Mouse (Mus musculus): ENCODE measurements around the gene P4ha3. TPM values are rescaled to one million over a fixed set of nuclear protein-coding genes. Genes with fewer than 3 reads are reported as not detected.
A peak's percentile ranks its signal among the peaks of the same experiment; 100 is the strongest.

P4ha3 gene
- total and polyA plus RNA-seq, 2 experiments: 0.10 TPM; not detected in 1

DNA sequence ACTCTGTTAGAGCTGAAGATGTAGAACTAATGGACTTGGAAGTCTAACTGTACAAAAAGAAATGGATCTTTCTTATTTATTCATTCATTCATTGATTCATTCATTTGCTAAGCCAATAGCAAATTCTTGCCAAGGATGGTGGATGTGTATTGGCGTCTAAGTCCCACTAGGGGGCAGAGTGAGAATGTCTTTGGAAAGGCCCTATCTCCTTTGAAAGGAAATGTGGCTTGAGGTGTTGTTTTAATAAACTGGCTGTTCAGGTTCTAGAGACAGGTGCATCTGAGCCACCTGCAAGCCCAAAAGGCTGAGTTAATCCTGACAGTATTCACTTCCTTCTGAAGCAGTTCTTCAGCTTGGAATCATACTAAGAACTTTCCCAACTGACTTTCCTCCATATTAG is 5.5 kb upstream of the P4ha3 start:
- no peak overlapping the region for H3K27ac ChIP-seq (replicated peaks; ENCODE audit: insufficient read depth, low read depth, low read length)
- TF ChIP-seq CTCF (IDR thresholded peaks at IDR 0.05; ENCODE audit: low read depth, low read length) (peak; percentile 28), POLR2A (IDR thresholded peaks at IDR 0.05; ENCODE audit: extremely low read depth, insufficient read depth, low read length) (no peak)
- no peak overlapping the region for H3K9ac ChIP-seq (ENCODE audit: low read depth, low read length)
- H3K79me2 ChIP-seq (ENCODE audit: control insufficient read depth, insufficient read depth, low read length): no peaks in the 10 kb centered on the region
- no peaks in the 10 kb centered on the region for H3K36me3 ChIP-seq (ENCODE audit: control insufficient read depth, insufficient read depth, low read length)
- no peaks in the 10 kb centered on the region for H3K27me3 ChIP-seq (ENCODE audit: control insufficient read depth, insufficient read depth, low read length)
- WGBS: 2% methylated on average over 1 of the region's 1 CpGs
- DNase-seq (ENCODE audit: extremely low read depth, low read depth, low spot score): peak; percentile 56
- H3K4me3 ChIP-seq (ENCODE audit: insufficient read depth, low read depth, low read length): no peak overlapping the region
- H3K4me1 ChIP-seq (ENCODE audit: control insufficient read depth, insufficient read depth, low read length): no peaks in the 10 kb centered on the region

DNA sequence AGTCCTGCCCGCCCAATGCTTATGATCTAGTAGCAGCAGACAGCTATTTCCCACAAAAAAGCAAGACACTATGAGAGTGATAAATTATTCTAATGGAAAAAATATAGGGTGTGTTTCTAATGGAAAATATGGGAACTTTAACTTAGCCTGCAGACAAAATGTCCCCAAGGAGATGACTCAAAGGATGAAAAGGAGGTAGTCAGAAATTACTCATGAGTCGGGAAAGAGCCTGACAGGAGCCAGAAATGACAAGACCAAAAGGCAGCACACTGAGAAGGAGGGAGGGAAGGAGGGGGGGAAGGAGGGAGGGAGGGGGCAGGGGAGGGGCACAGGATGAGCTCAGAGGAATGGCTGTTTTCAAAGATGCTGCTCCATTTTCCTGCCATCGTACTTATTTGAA is 3.7 kb upstream of the P4ha3 start:
- Histone ChIP-seq H3K4me3 (ENCODE audit: insufficient read depth, low read depth, low read length) (no peak overlapping the region), H3K27me3 (ENCODE audit: control insufficient read depth, insufficient read depth, low read length) (peaks cover 10% of the 10 kb centered on the region), H3K27ac (replicated peaks; ENCODE audit: insufficient read depth, low read depth, low read length) (no peak overlapping the region), H3K9ac (ENCODE audit: low read depth, low read length) (no peak overlapping the region), H3K79me2 (ENCODE audit: control insufficient read depth, insufficient read depth, low read length) (no peaks in the 10 kb centered on the region), H3K4me1 (ENCODE audit: control insufficient read depth, insufficient read depth, low read length) (no peaks in the 10 kb centered on the region), H3K36me3 (ENCODE audit: control insufficient read depth, insufficient read depth, low read length) (no peaks in the 10 kb centered on the region)
- 89% methylated on average over 3 of the region's 3 CpGs for WGBS
- DNase-seq (ENCODE audit: extremely low read depth, low read depth, low spot score): no peak
- TF ChIP-seq POLR2A (IDR thresholded peaks at IDR 0.05; ENCODE audit: extremely low read depth, insufficient read depth, low read length): no peak
- no peak for TF ChIP-seq CTCF (IDR thresholded peaks at IDR 0.05; ENCODE audit: low read depth, low read length)

DNA sequence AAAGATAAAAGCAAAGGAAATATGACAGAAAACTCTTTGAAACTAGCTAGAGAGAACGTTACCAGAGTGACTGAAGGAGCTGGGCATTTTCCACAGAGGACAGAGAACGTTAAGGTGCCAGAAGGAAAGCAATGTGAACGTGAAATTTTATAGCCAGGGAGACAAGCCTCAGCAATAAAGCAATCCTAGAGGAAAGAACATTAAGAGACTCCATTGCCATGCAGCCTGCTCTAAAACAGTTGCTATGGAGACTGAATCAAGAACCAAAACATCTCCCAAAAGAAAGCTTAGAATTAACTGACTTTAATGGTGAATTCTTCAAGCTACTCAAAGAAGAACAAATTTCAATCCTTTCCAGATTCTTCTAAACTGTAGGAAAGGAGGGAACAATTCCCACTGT is 2.0 kb upstream of the P4ha3 start:
- Histone ChIP-seq H3K27ac (replicated peaks; ENCODE audit: insufficient read depth, low read depth, low read length) (no peak overlapping the region), H3K9ac (ENCODE audit: low read depth, low read length) (no peak overlapping the region), H3K36me3 (ENCODE audit: control insufficient read depth, insufficient read depth, low read length) (no peaks in the 10 kb centered on the region), H3K4me3 (ENCODE audit: insufficient read depth, low read depth, low read length) (no peak overlapping the region), H3K4me1 (ENCODE audit: control insufficient read depth, insufficient read depth, low read length) (no peaks in the 10 kb centered on the region), H3K79me2 (ENCODE audit: control insufficient read depth, insufficient read depth, low read length) (no peaks in the 10 kb centered on the region), H3K27me3 (ENCODE audit: control insufficient read depth, insufficient read depth, low read length) (peaks cover 10% of the 10 kb centered on the region)
- TF ChIP-seq POLR2A (IDR thresholded peaks at IDR 0.05; ENCODE audit: extremely low read depth, insufficient read depth, low read length) (no peak), CTCF (IDR thresholded peaks at IDR 0.05; ENCODE audit: low read depth, low read length) (no peak)
- WGBS: 77% methylated on average over 3 of the region's 3 CpGs
- no peak for DNase-seq (ENCODE audit: extremely low read depth, low read depth, low spot score)

DNA sequence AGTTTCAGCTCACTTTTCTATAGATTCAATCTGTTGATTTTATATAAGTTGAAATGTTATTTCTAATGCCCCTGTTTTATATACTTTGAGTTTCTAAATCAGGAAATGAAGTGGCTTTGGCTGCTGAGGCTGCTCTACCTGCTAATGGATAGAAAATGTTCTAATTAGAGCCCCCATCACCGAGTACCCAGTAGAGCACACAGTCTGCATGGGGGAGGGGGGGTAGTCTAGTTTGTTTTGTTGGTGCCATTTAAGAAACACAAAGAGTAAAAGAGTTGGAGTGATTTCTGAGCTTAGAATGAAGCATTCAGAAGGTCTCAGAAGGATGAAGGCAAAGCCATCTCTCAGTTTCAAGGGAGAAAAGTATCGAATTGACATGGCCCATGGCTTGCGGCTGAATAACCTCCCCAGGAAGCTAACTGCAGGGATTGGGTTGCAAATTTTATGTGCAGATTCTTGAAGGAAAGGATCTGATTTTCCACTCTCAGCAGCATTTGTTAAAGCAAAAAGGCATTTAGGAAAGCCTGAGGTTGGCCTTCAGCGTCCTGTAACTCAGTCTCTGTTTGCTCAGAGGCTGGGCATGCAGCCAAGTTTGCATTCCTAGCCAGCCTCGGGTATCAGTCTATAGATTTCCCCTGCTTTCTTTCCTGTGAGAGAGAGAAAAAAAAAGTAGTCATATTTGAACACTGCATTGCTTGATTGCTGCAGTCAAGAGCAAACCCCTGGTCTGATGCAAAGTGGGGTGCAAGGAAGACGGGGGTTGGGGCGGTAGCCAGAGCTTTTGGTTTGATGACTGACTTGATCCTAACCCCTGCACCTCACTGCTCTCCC is 2.6 kb downstream of the P4ha3 start:
- H3K27me3 ChIP-seq (ENCODE audit: control insufficient read depth, insufficient read depth, low read length): peaks cover 10% of the 10 kb centered on the region
- H3K79me2 ChIP-seq (ENCODE audit: control insufficient read depth, insufficient read depth, low read length): no peaks in the 10 kb centered on the region
- no peak overlapping the region for H3K27ac ChIP-seq (replicated peaks; ENCODE audit: insufficient read depth, low read depth, low read length)
- peak; percentile 37 for DNase-seq (ENCODE audit: extremely low read depth, low read depth, low spot score)
- H3K36me3 ChIP-seq (ENCODE audit: control insufficient read depth, insufficient read depth, low read length): no peaks in the 10 kb centered on the region
- no peak overlapping the region for H3K4me3 ChIP-seq (ENCODE audit: insufficient read depth, low read depth, low read length)
- 11% methylated on average over 7 of the region's 7 CpGs for WGBS
- no peaks in the 10 kb centered on the region for H3K4me1 ChIP-seq (ENCODE audit: control insufficient read depth, insufficient read depth, low read length)
- TF ChIP-seq CTCF (IDR thresholded peaks at IDR 0.05; ENCODE audit: low read depth, low read length) (no peak), POLR2A (IDR thresholded peaks at IDR 0.05; ENCODE audit: extremely low read depth, insufficient read depth, low read length) (no peak)
- no peak overlapping the region for H3K9ac ChIP-seq (ENCODE audit: low read depth, low read length)

DNA sequence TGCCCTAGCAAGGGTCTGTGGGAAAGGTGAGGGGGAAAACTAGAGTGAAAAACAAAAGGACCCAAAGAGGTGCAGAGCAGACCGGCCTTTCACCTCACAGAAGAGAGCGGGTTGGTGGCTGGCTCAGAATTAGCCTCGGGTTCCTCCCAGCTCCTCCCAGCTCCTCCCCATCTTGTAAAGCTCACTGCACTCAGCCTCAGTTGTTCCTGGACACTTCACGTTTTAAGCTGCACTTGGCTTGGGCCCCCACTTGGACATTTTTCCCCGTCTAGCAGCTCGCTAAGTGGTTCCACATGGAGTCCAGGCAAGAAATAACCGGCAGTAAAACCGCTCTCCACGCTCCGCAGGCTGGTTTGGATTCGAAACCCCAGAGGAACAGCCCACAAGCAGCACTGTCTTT is 3.3 kb downstream of the P4ha3 start:
- DNase-seq (ENCODE audit: extremely low read depth, low read depth, low spot score): no peak
- no peak for TF ChIP-seq POLR2A (IDR thresholded peaks at IDR 0.05; ENCODE audit: extremely low read depth, insufficient read depth, low read length)
- TF ChIP-seq CTCF (IDR thresholded peaks at IDR 0.05; ENCODE audit: low read depth, low read length): no peak
- peaks cover 10% of the 10 kb centered on the region for H3K27me3 ChIP-seq (ENCODE audit: control insufficient read depth, insufficient read depth, low read length)
- no peak overlapping the region for H3K9ac ChIP-seq (ENCODE audit: low read depth, low read length)
- no peak overlapping the region for H3K4me3 ChIP-seq (ENCODE audit: insufficient read depth, low read depth, low read length)
- H3K36me3 ChIP-seq (ENCODE audit: control insufficient read depth, insufficient read depth, low read length): no peaks in the 10 kb centered on the region
- H3K4me1 ChIP-seq (ENCODE audit: control insufficient read depth, insufficient read depth, low read length): no peaks in the 10 kb centered on the region
- WGBS: 44% methylated on average over 11 of the region's 11 CpGs
- no peaks in the 10 kb centered on the region for H3K79me2 ChIP-seq (ENCODE audit: control insufficient read depth, insufficient read depth, low read length)
- H3K27ac ChIP-seq (replicated peaks; ENCODE audit: insufficient read depth, low read depth, low read length): no peak overlapping the region

DNA sequence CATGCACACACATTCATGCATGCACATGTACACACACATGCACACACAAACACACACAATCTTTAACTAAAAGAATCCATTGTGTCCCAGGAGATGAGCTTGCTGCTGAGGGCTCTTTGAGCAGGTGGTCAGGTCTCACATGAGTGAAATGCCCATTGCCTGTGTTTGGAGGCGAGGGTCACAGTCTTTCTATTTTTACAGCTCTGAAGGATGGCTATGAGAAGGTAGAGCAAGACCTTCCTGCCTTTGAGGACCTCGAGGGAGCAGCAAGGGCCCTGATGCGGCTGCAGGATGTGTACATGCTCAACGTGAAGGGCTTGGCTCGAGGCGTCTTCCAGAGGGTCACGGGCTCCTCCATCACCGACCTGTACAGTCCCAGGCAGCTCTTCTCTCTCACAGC is 8.2 kb downstream of the P4ha3 start:
- H3K9ac ChIP-seq (ENCODE audit: low read depth, low read length): no peak overlapping the region
- no peaks in the 10 kb centered on the region for H3K36me3 ChIP-seq (ENCODE audit: control insufficient read depth, insufficient read depth, low read length)
- no peaks in the 10 kb centered on the region for H3K4me1 ChIP-seq (ENCODE audit: control insufficient read depth, insufficient read depth, low read length)
- WGBS: 78% methylated on average over 8 of the region's 8 CpGs
- H3K4me3 ChIP-seq (ENCODE audit: insufficient read depth, low read depth, low read length): no peak overlapping the region
- H3K27ac ChIP-seq (replicated peaks; ENCODE audit: insufficient read depth, low read depth, low read length): no peak overlapping the region
- no peaks in the 10 kb centered on the region for H3K27me3 ChIP-seq (ENCODE audit: control insufficient read depth, insufficient read depth, low read length)
- TF ChIP-seq CTCF (IDR thresholded peaks at IDR 0.05; ENCODE audit: low read depth, low read length) (no peak), POLR2A (IDR thresholded peaks at IDR 0.05; ENCODE audit: extremely low read depth, insufficient read depth, low read length) (no peak)
- DNase-seq (ENCODE audit: extremely low read depth, low read depth, low spot score): no peak
- no peaks in the 10 kb centered on the region for H3K79me2 ChIP-seq (ENCODE audit: control insufficient read depth, insufficient read depth, low read length)
